Mouse (Mus musculus): ENCODE results near the gene Jarid2. TPM values are rescaled to one million over a fixed set of nuclear protein-coding genes. Genes with fewer than 3 reads are reported as not detected.

Gene Jarid2
- 25.4 and 27.0 TPM in 2 replicates for polyA plus RNA-seq (2015; fragmentation: Nextera tagmentation; extraction: Ambion mirVana)

GRCm38 (mm10) chr13:44729424-44729971 lies at the start of gene Jarid2:
Gene Jarid2 (plus strand): TSS chr13:44729474.
- peak within 1 kb of the TSS; percentile 97 for H3K27ac ChIP-seq (ENCODE audit: low read length)
- H3K36me3 ChIP-seq (ENCODE audit: control insufficient read depth, insufficient read depth, low read length) = no peaks in the 10 kb centered on the region
- H3K4me1 ChIP-seq (replicated peaks; ENCODE audit: control insufficient read depth, insufficient read depth, low read length) = peaks cover 7% of the 10 kb centered on the region
- no peaks in the 10 kb centered on the region for H3K27me3 ChIP-seq (ENCODE audit: control insufficient read depth, insufficient read depth, low read depth, low read length)
- WGBS = 3% methylated on average over 31 of the region's 31 CpGs
- H3K9me3 ChIP-seq (ENCODE audit: control insufficient read depth, low read length) = no peaks in the 10 kb centered on the region
- H3K4me3 ChIP-seq (ENCODE audit: low read length) = peak within 1 kb of the TSS; percentile 86
- peak within 1 kb of the TSS; percentile 90 for H3K9ac ChIP-seq (ENCODE audit: low read length)
- ATAC-seq (ENCODE audit: low read depth) = no peak
- peak within 1 kb of the TSS; percentile 89 for H3K4me2 ChIP-seq (ENCODE audit: low read depth, low read length)

- ATAC-seq (ENCODE audit: low read depth) = no peak
- H3K9ac ChIP-seq (ENCODE audit: low read length) = no peak overlapping the region
- no peak overlapping the region for H3K4me2 ChIP-seq (ENCODE audit: low read depth, low read length)
- WGBS = 80% methylated on average over 7 of the region's 7 CpGs
- no peak overlapping the region for H3K27ac ChIP-seq (ENCODE audit: low read length)
- no peaks in the 10 kb centered on the region for H3K9me3 ChIP-seq (ENCODE audit: control insufficient read depth, low read length)
- H3K4me1 ChIP-seq (replicated peaks; ENCODE audit: control insufficient read depth, insufficient read depth, low read length) = no peaks in the 10 kb centered on the region
- H3K4me3 ChIP-seq (ENCODE audit: low read length) = no peak overlapping the region
- no peaks in the 10 kb centered on the region for H3K27me3 ChIP-seq (ENCODE audit: control insufficient read depth, insufficient read depth, low read depth, low read length)
- no peaks in the 10 kb centered on the region for H3K36me3 ChIP-seq (ENCODE audit: control insufficient read depth, insufficient read depth, low read length)
Measured at GRCm38 (mm10) chr13:44681051-44681450, 48.2 kb upstream of the Jarid2 start.

- no peaks in the 10 kb centered on the region for H3K27me3 ChIP-seq (ENCODE audit: control insufficient read depth, insufficient read depth, low read depth, low read length)
- 54% methylated on average over 3 of the region's 3 CpGs for WGBS
- H3K9me3 ChIP-seq (ENCODE audit: control insufficient read depth, low read length) = no peaks in the 10 kb centered on the region
- no peak overlapping the region for H3K4me2 ChIP-seq (ENCODE audit: low read depth, low read length)
- H3K27ac ChIP-seq (ENCODE audit: low read length) = no peak overlapping the region
- H3K4me3 ChIP-seq (ENCODE audit: low read length) = no peak overlapping the region
- no peaks in the 10 kb centered on the region for H3K4me1 ChIP-seq (replicated peaks; ENCODE audit: control insufficient read depth, insufficient read depth, low read length)
- no peak overlapping the region for H3K9ac ChIP-seq (ENCODE audit: low read length)
- no peaks in the 10 kb centered on the region for H3K36me3 ChIP-seq (ENCODE audit: control insufficient read depth, insufficient read depth, low read length)
- no peak for ATAC-seq (ENCODE audit: low read depth)
Measured at GRCm38 (mm10) chr13:44688140-44688539, 41.1 kb upstream of the Jarid2 start.

- Histone ChIP-seq H3K27ac (ENCODE audit: low read length) (no peak overlapping the region), H3K36me3 (ENCODE audit: control insufficient read depth, insufficient read depth, low read length) (no peaks in the 10 kb centered on the region), H3K9ac (ENCODE audit: low read length) (no peak overlapping the region), H3K4me2 (ENCODE audit: low read depth, low read length) (no peak overlapping the region), H3K4me3 (ENCODE audit: low read length) (no peak overlapping the region), H3K27me3 (ENCODE audit: control insufficient read depth, insufficient read depth, low read depth, low read length) (no peaks in the 10 kb centered on the region), H3K9me3 (ENCODE audit: control insufficient read depth, low read length) (no peaks in the 10 kb centered on the region), H3K4me1 (replicated peaks; ENCODE audit: control insufficient read depth, insufficient read depth, low read length) (no peaks in the 10 kb centered on the region)
- no peak for ATAC-seq (ENCODE audit: low read depth)
- WGBS = 78% methylated on average over 10 of the region's 10 CpGs
Measured at GRCm38 (mm10) chr13:44697628-44698027, 31.6 kb upstream of the Jarid2 start.

GRCm38 (mm10) chr13:44704036-44704801 lies 25.1 kb upstream of the Jarid2 start:
- WGBS = 78% methylated on average over 15 of the region's 15 CpGs
- H3K27me3 ChIP-seq (ENCODE audit: control insufficient read depth, insufficient read depth, low read depth, low read length) = no peaks in the 10 kb centered on the region
- H3K27ac ChIP-seq (ENCODE audit: low read length) = no peak overlapping the region
- no peaks in the 10 kb centered on the region for H3K9me3 ChIP-seq (ENCODE audit: control insufficient read depth, low read length)
- no peak overlapping the region for H3K9ac ChIP-seq (ENCODE audit: low read length)
- ATAC-seq (ENCODE audit: low read depth) = no peak
- no peak overlapping the region for H3K4me3 ChIP-seq (ENCODE audit: low read length)
- H3K4me1 ChIP-seq (replicated peaks; ENCODE audit: control insufficient read depth, insufficient read depth, low read length) = 0 out of 2 replicates have a peak, but pooled peaks cover 6% of the 10 kb centered on the region
- H3K4me2 ChIP-seq (ENCODE audit: low read depth, low read length) = no peak overlapping the region
- no peaks in the 10 kb centered on the region for H3K36me3 ChIP-seq (ENCODE audit: control insufficient read depth, insufficient read depth, low read length)

GRCm38 (mm10) chr13:44705031-44705742 lies 24.1 kb upstream of the Jarid2 start:
- ATAC-seq (ENCODE audit: low read depth) = no peak
- no peak overlapping the region for H3K4me3 ChIP-seq (ENCODE audit: low read length)
- H3K4me1 ChIP-seq (replicated peaks; ENCODE audit: control insufficient read depth, insufficient read depth, low read length) = 0 out of 2 replicates have a peak, but pooled peaks cover 6% of the 10 kb centered on the region
- no peak overlapping the region for H3K4me2 ChIP-seq (ENCODE audit: low read depth, low read length)
- WGBS = 45% methylated on average over 14 of the region's 14 CpGs
- no peaks in the 10 kb centered on the region for H3K36me3 ChIP-seq (ENCODE audit: control insufficient read depth, insufficient read depth, low read length)
- no peaks in the 10 kb centered on the region for H3K9me3 ChIP-seq (ENCODE audit: control insufficient read depth, low read length)
- no peak overlapping the region for H3K27ac ChIP-seq (ENCODE audit: low read length)
- no peak overlapping the region for H3K9ac ChIP-seq (ENCODE audit: low read length)
- H3K27me3 ChIP-seq (ENCODE audit: control insufficient read depth, insufficient read depth, low read depth, low read length) = no peaks in the 10 kb centered on the region

- H3K27ac ChIP-seq (ENCODE audit: low read length) = no peak overlapping the region
- 54% methylated on average over 7 of the region's 7 CpGs for WGBS
- no peak overlapping the region for H3K4me2 ChIP-seq (ENCODE audit: low read depth, low read length)
Measured at GRCm38 (mm10) chr13:44705743-44706044, 23.6 kb upstream of the Jarid2 start.

GRCm38 (mm10) chr13:44706206-44706915 lies 22.9 kb upstream of the Jarid2 start:
- Histone ChIP-seq H3K4me2 (ENCODE audit: low read depth, low read length) (no peak overlapping the region), H3K4me1 (replicated peaks; ENCODE audit: control insufficient read depth, insufficient read depth, low read length) (0 out of 2 replicates have a peak, but pooled peaks cover 6% of the 10 kb centered on the region), H3K27me3 (ENCODE audit: control insufficient read depth, insufficient read depth, low read depth, low read length) (no peaks in the 10 kb centered on the region), H3K9me3 (ENCODE audit: control insufficient read depth, low read length) (no peaks in the 10 kb centered on the region), H3K4me3 (ENCODE audit: low read length) (no peak overlapping the region), H3K9ac (ENCODE audit: low read length) (no peak overlapping the region), H3K36me3 (ENCODE audit: control insufficient read depth, insufficient read depth, low read length) (no peaks in the 10 kb centered on the region), H3K27ac (ENCODE audit: low read length) (no peak overlapping the region)
- WGBS = 73% methylated on average over 10 of the region's 10 CpGs
- no peak for ATAC-seq (ENCODE audit: low read depth)

More at GRCm38 (mm10) chr13:44705743-44706044, 23.6 kb upstream of the Jarid2 start:
- no peaks in the 10 kb centered on the region for H3K9me3 ChIP-seq (ENCODE audit: control insufficient read depth, low read length)
- ATAC-seq (ENCODE audit: low read depth) = no peak
- H3K36me3 ChIP-seq (ENCODE audit: control insufficient read depth, insufficient read depth, low read length) = no peaks in the 10 kb centered on the region
- H3K27me3 ChIP-seq (ENCODE audit: control insufficient read depth, insufficient read depth, low read depth, low read length) = no peaks in the 10 kb centered on the region
- H3K4me3 ChIP-seq (ENCODE audit: low read length) = no peak overlapping the region
- H3K9ac ChIP-seq (ENCODE audit: low read length) = no peak overlapping the region
- H3K4me1 ChIP-seq (replicated peaks; ENCODE audit: control insufficient read depth, insufficient read depth, low read length) = 0 out of 2 replicates have a peak, but pooled peaks cover 6% of the 10 kb centered on the region

GRCm38 (mm10) chr13:44707176-44707575 lies 22.1 kb upstream of the Jarid2 start:
- no peak overlapping the region for H3K4me3 ChIP-seq (ENCODE audit: low read length)
- ATAC-seq (ENCODE audit: low read depth) = no peak
- no peaks in the 10 kb centered on the region for H3K9me3 ChIP-seq (ENCODE audit: control insufficient read depth, low read length)
- H3K4me1 ChIP-seq (replicated peaks; ENCODE audit: control insufficient read depth, insufficient read depth, low read length) = 0 out of 2 replicates have a peak, but pooled peaks cover 10% of the 10 kb centered on the region
- WGBS = 91% methylated on average over 5 of the region's 5 CpGs
- no peaks in the 10 kb centered on the region for H3K27me3 ChIP-seq (ENCODE audit: control insufficient read depth, insufficient read depth, low read depth, low read length)
- H3K27ac ChIP-seq (ENCODE audit: low read length) = no peak overlapping the region
- no peaks in the 10 kb centered on the region for H3K36me3 ChIP-seq (ENCODE audit: control insufficient read depth, insufficient read depth, low read length)
- no peak overlapping the region for H3K4me2 ChIP-seq (ENCODE audit: low read depth, low read length)
- H3K9ac ChIP-seq (ENCODE audit: low read length) = no peak overlapping the region

All from lung, embryonic 16.5 days (tissue).